Mouse (Mus musculus) spleen, postnatal 36 days (tissue): ENCODE measurements around the gene Gm21936.
"Not testable (repeated sequence)": the region's sequence is repeated elsewhere in the genome, so short reads cannot be mapped to it uniquely, and the experiment has no call there.

Experiments used
- DNase-seq, 2 experiments: peaks; one replicate each; pipeline ENCODE4 v3.0.0; 2022; ENCODE audit warnings: low spot score in 2 of 2, mixed read lengths in 1 of 2

Gm21936 gene

GRCm38 (mm10) chr12:87795212-87795611 lies at the start of gene Gm21936:
TSS of gene Gm21936 (plus strand) at chr12:87795512.
- DNase-seq: not testable (repeated sequence)

- DNase-seq: not testable (repeated sequence)
These were observed 19.7 kb upstream of the Gm21936 start, which contains the start of gene Gm21319 for GRCm38 (mm10) chr12:87775655-87776054. TSS of gene Gm21319 (minus strand) at chr12:87775755.

GRCm38 (mm10) chr12:87797971-87798370 lies 2.7 kb downstream of the Gm21936 start:
- not testable (repeated sequence) for DNase-seq

GRCm38 (mm10) chr12:87816277-87816676 lies 21.0 kb downstream of the Gm21936 start, which contains the start of gene BB287469:
TSS of gene BB287469 (plus strand) at chr12:87816577.
- DNase-seq: not testable (repeated sequence)

GRCm38 (mm10) chr12:87842239-87842638 lies 46.9 kb downstream of the Gm21936 start, which contains the start of gene Gm2001:
TSS of gene Gm2001 (minus strand) at chr12:87842339.
- not testable (repeated sequence) for DNase-seq
